Mouse (Mus musculus) myocyte (in vitro differentiated cells): ENCODE measurements around the gene Akap8l. TPM values are rescaled to one million over a fixed set of nuclear protein-coding genes. Genes with fewer than 3 reads are reported as not detected.

Experiments used
- H3K27me3 ChIP-seq: one replicate; pipeline ENCODE4 v1.6.1; 2011; ENCODE audit not compliant: control insufficient read depth, insufficient read depth, insufficient read length
- H3K36me3 ChIP-seq: one replicate; pipeline ENCODE4 v1.6.1; 2011; ENCODE audit not compliant: control insufficient read depth, insufficient read depth
- H3K4me2 ChIP-seq: one replicate; pipeline ENCODE4 v1.6.1; 2011; ENCODE audit warnings: low read depth, control low read depth
- H3K4me3 ChIP-seq: one replicate; pipeline ENCODE4 v1.5.1; 2011; ENCODE audit warnings: mild to moderate bottlenecking, control low read depth, moderate library complexity
- H3K79me2 ChIP-seq: one replicate; pipeline ENCODE4 v1.6.1; 2011; ENCODE audit not compliant: control insufficient read depth, insufficient read depth
- H3ac ChIP-seq: one replicate; pipeline ENCODE4 v1.6.1; 2011; ENCODE audit not compliant: control insufficient read depth, insufficient read length
- CEBPB ChIP-seq: IDR thresholded peaks from 2 replicates; pipeline ENCODE4 v1.6.1; 2011; ENCODE audit warnings: mild to moderate bottlenecking, moderate library complexity; ENCODE audit not compliant: poor library complexity, insufficient read depth, severe bottlenecking
- E2F4 ChIP-seq: IDR thresholded peaks from one replicate; pipeline ENCODE4 v1.6.1; 2011; ENCODE audit warnings: mild to moderate bottlenecking, control low read depth, moderate library complexity; ENCODE audit not compliant: insufficient read depth
- MAX ChIP-seq: IDR thresholded peaks from one replicate; pipeline ENCODE4 v1.6.1; 2011; ENCODE audit warnings: low read depth, mild to moderate bottlenecking, control low read depth
- MYOD1 ChIP-seq, 3 experiments: IDR thresholded peaks; one replicate each; pipeline ENCODE4 v1.6.1; 2011; ENCODE audit warnings: control low read depth in 2 of 3, low read depth in 2 of 3, mild to moderate bottlenecking in 2 of 3, moderate library complexity in 1 of 3; ENCODE audit not compliant: insufficient read length in 2 of 3, control insufficient read depth in 1 of 3
- MYOG ChIP-seq, 3 experiments: IDR thresholded peaks; one replicate each; pipeline ENCODE4 v1.6.1; 2011; ENCODE audit warnings: control low read depth in 2 of 3, low read depth in 2 of 3, mild to moderate bottlenecking in 2 of 3; ENCODE audit not compliant: insufficient read length in 2 of 3, control insufficient read depth in 1 of 3, insufficient read depth in 1 of 3
- POLR2A ChIP-seq: IDR thresholded peaks from one replicate; pipeline ENCODE4 v1.6.1; 2011; ENCODE audit warnings: low read depth, mild to moderate bottlenecking, control low read depth, moderate library complexity; ENCODE audit not compliant: insufficient read length
- POLR2AphosphoS2 ChIP-seq: IDR thresholded peaks from one replicate; pipeline ENCODE4 v1.6.1; 2011; ENCODE audit warnings: low read depth, control low read depth; ENCODE audit not compliant: insufficient read length
- REST ChIP-seq: IDR thresholded peaks from one replicate; pipeline ENCODE4 v1.6.1; 2011; ENCODE audit warnings: mild to moderate bottlenecking, control low read depth, moderate library complexity; ENCODE audit not compliant: insufficient read depth, insufficient read length
- SRF ChIP-seq: IDR thresholded peaks from one replicate; pipeline ENCODE4 v1.6.1; 2011; ENCODE audit warnings: low read depth; ENCODE audit not compliant: control insufficient read depth, insufficient read length
- TCF12 ChIP-seq: IDR thresholded peaks from one replicate; pipeline ENCODE4 v1.6.1; 2011; ENCODE audit warnings: mild to moderate bottlenecking, control low read depth; ENCODE audit not compliant: poor library complexity, insufficient read depth, severe bottlenecking
- TCF3 ChIP-seq: IDR thresholded peaks from one replicate; pipeline ENCODE4 v1.6.1; 2011; ENCODE audit warnings: low read depth, control low read depth; ENCODE audit not compliant: insufficient read length
- USF1 ChIP-seq: IDR thresholded peaks from one replicate; pipeline ENCODE4 v1.6.1; 2011; ENCODE audit warnings: low read depth, mild to moderate bottlenecking, control low read depth, moderate library complexity
- polyA plus RNA-seq: library from polyadenylated mRNA; unstranded; fragments of >200 nt; fragmentation: generic; extraction: Trizol; gene quantifications from one replicate; pipeline ENCODE4 v1.2.1, GENCODE M21; 2012; ENCODE audit warnings: missing spikeins

Akap8l gene
- polyA plus RNA-seq, 1 experiment, result 31.7 TPM

DNA sequence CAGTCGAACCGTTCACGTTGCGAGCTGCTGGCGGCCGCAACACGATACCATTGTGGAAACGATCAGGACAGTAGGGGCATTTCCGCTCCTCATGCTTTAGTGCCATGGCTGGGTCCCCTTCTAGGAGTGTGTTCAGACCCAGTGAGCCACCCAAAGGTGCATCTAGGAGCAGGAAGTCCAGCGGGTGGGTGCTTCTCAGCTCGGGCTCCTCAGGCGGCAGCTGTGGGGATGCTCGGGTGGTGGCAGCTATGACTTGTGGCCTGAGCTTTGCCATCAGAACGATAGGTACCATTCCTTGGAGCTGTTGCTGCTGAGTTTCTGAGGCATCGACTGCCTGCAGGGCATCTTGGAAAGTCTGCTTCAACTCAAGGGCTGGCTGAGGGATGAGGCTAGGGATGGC, 26.1 kb upstream of the Akap8l start:
- no peaks in the 10 kb centered on the region for H3K79me2 ChIP-seq
- H3K4me3 ChIP-seq, result no peak overlapping the region
- no peaks in the 10 kb centered on the region for H3K36me3 ChIP-seq
- no peaks in the 10 kb centered on the region for H3K27me3 ChIP-seq
- H3ac ChIP-seq, result no peak overlapping the region
- H3K4me2 ChIP-seq, result no peak overlapping the region
- TF ChIP-seq MYOD1 (IDR thresholded peaks at IDR 0.05; ENCODE audit: control insufficient read depth in 1 of 3, insufficient read length in 2 of 3, low read depth in 2 of 3), result no peak
- TF ChIP-seq SRF, result no peak
- no peak for TF ChIP-seq CEBPB
- no peak for TF ChIP-seq TCF3
- TF ChIP-seq POLR2AphosphoS2, result no peak
- no peak for TF ChIP-seq MYOG (IDR thresholded peaks at IDR 0.05; ENCODE audit: control insufficient read depth in 1 of 3, insufficient read depth in 1 of 3, insufficient read length in 2 of 3, low read depth in 2 of 3)
- TF ChIP-seq TCF12, result no peak
- TF ChIP-seq E2F4, result no peak
- no peak for TF ChIP-seq REST
- TF ChIP-seq MAX, result no peak

DNA sequence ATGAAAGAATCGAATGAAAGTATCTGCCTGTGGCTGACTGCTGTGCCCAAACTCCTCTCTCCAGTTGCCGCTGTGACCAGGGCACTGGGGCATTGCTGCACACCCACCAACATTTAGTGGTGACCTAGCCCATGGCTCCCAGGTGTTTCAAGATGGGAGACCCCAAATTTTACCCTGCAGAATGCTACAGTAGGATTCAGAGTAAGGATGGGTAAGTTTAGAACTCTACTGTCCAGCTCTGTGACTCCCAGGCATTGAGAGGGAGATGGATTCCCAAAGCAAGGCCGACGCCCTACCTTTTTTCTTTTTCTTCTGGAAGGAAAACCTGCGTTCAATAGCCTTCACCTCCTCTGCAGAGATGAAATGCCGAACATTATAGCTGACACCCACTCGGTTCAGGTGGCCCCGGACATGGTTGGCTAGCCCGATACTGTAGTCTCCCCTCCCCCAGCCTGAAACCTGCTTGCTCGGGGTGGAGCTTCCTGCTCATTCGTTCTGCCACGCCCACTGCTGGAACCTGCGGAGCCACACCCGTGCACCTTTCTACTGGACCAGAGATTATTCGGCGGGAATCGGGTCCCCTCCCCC, 18.7 kb upstream of the Akap8l start:
- Histone ChIP-seq H3K79me2 (no peaks in the 10 kb centered on the region), H3K27me3 (no peaks in the 10 kb centered on the region), H3K36me3 (no peaks in the 10 kb centered on the region), H3ac (no peak overlapping the region), H3K4me3 (no peak overlapping the region), H3K4me2 (no peak overlapping the region)
- no peak for TF ChIP-seq CEBPB
- no peak for TF ChIP-seq USF1
- no peak for TF ChIP-seq POLR2AphosphoS2
- TF ChIP-seq TCF3, result no peak
- no peak for TF ChIP-seq POLR2A
- no peak for TF ChIP-seq MYOD1 (IDR thresholded peaks at IDR 0.05; ENCODE audit: control insufficient read depth in 1 of 3, insufficient read length in 2 of 3, low read depth in 2 of 3)
- TF ChIP-seq E2F4, result no peak
- TF ChIP-seq MAX, result no peak
- no peak for TF ChIP-seq MYOG (IDR thresholded peaks at IDR 0.05; ENCODE audit: control insufficient read depth in 1 of 3, insufficient read depth in 1 of 3, insufficient read length in 2 of 3, low read depth in 2 of 3)
- no peak for TF ChIP-seq REST
- no peak for TF ChIP-seq SRF
- TF ChIP-seq TCF12, result no peak

DNA sequence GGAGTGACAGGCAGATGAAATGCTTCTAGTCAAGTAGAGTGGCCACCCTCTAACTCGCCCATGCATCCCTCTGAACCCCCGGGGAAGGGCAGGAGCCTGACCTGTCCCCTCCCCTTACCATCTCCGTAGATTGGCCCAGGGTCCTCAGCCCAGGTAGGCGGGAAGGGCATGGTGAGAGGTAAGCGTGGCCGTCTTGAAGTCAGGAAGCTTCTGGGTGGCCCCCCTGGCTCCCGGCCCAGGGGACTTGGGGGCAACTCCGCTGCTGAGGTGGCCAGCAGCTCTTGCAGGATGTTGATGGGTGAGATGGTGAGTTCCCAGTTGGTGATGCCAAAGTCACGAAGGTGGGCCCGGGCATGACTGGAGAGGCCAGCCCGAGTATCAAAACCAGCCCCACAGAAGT, 17.3 kb upstream of the Akap8l start:
- no peak overlapping the region for H3ac ChIP-seq
- no peak overlapping the region for H3K4me2 ChIP-seq
- no peak overlapping the region for H3K4me3 ChIP-seq
- H3K27me3 ChIP-seq, result no peaks in the 10 kb centered on the region
- H3K36me3 ChIP-seq, result no peaks in the 10 kb centered on the region
- peaks cover 12% of the 10 kb centered on the region for H3K79me2 ChIP-seq
- TF ChIP-seq E2F4 (no peak), MYOD1 (IDR thresholded peaks at IDR 0.05; ENCODE audit: control insufficient read depth in 1 of 3, insufficient read length in 2 of 3, low read depth in 2 of 3) (no peak), MAX (no peak), POLR2A (no peak), POLR2AphosphoS2 (no peak), SRF (no peak), TCF3 (no peak), TCF12 (no peak), REST (no peak), USF1 (no peak), CEBPB (no peak), MYOG (IDR thresholded peaks at IDR 0.05; ENCODE audit: control insufficient read depth in 1 of 3, insufficient read depth in 1 of 3, insufficient read length in 2 of 3, low read depth in 2 of 3) (no peak)

DNA sequence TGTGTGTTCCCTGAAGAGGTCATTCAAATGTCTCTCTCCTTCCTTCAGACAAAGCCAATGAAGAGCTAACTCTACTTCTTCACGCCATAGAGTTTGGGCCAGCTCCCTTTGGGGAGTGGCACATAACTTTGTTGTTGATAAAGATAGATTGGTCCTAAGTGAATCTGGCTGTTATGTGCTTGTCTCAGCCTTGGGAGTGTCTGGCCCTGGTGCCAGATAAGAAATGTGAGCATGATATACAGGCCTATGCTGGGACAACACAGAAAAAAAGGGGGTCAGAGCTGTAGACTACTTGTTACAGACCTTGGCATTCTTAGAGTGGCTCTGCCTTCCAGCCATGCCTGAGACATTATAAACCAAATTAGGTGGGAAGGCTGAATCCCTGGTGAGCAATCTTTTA, 14.9 kb upstream of the Akap8l start:
- no peak overlapping the region for H3ac ChIP-seq
- peaks cover 21% of the 10 kb centered on the region for H3K79me2 ChIP-seq
- H3K36me3 ChIP-seq, result peaks cover 13% of the 10 kb centered on the region
- H3K4me3 ChIP-seq, result peak overlapping the region; percentile 46
- H3K4me2 ChIP-seq, result peak overlapping the region; percentile 5
- no peak for TF ChIP-seq TCF12
- no peak for TF ChIP-seq E2F4
- no peak for TF ChIP-seq TCF3
- no peak for TF ChIP-seq MYOG (IDR thresholded peaks at IDR 0.05; ENCODE audit: control insufficient read depth in 1 of 3, insufficient read depth in 1 of 3, insufficient read length in 2 of 3, low read depth in 2 of 3)
- TF ChIP-seq MAX, result no peak
- no peak for TF ChIP-seq REST
- no peak for TF ChIP-seq CEBPB
- TF ChIP-seq MYOD1 (IDR thresholded peaks at IDR 0.05; ENCODE audit: control insufficient read depth in 1 of 3, insufficient read length in 2 of 3, low read depth in 2 of 3), result no peak
- TF ChIP-seq POLR2AphosphoS2, result no peak
- TF ChIP-seq USF1, result no peak
- no peak for TF ChIP-seq POLR2A
- TF ChIP-seq SRF, result no peak
- H3K27me3 ChIP-seq, result no peaks in the 10 kb centered on the region
